Mouse (Mus musculus) ES-Bruce4 (cell line): ENCODE data around the gene Ndst2.

Experiments
- CTCF ChIP-seq: IDR thresholded peaks from one replicate; pipeline ENCODE4 v1.8.1; 2011; ENCODE audit warnings: low read depth, low read length
- EP300 ChIP-seq: IDR thresholded peaks from 2 replicates; pipeline ENCODE4 v1.6.1; 2011; ENCODE audit warnings: low read depth, low read length; ENCODE audit not compliant: insufficient read depth
- POLR2A ChIP-seq: IDR thresholded peaks from one replicate; pipeline ENCODE4 v1.8.1; 2011; ENCODE audit warnings: low read length; ENCODE audit not compliant: insufficient read depth

DNA sequence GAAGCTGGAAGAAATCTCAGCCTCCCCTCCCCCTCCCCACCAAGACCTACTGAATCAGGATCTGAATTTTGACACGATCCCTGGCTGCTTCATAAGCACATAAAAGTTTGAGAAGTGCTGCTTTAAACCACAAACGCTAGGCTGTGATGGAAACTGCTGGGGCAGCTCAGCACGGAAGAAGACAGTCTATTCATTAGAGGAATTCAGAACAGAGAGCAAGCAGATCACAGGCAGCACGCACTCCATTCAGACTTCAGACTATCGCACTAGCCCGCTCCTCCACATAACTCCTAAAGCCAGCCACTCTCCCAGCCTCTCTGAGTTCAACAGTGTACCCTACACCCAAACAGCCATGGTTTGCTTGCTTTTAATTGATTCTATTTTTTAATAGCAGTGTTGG, 41.3 kb upstream of the Ndst2 start:
- TF ChIP-seq POLR2A: no peak
- TF ChIP-seq CTCF: no peak
- TF ChIP-seq EP300: no peak
